Mouse (Mus musculus): Measurements from ENCODE around the gene Fam173a. TPM values are rescaled to one million over a fixed set of nuclear protein-coding genes. Genes with fewer than 3 reads are reported as not detected.
"Not testable (repeated sequence)": the region's sequence is repeated elsewhere in the genome, so short reads cannot be mapped to it uniquely, and the experiment has no call there.

The Fam173a gene
- total RNA-seq, 2 experiments from 2014 or later = 80.2 to 80.3 TPM

- DNase-seq (ENCODE audit: low spot score in 2 of 2) = no peak
Observed at GRCm38 (mm10) chr17:25765886-25766285, 26.8 kb downstream of the Fam173a start.

DNA sequence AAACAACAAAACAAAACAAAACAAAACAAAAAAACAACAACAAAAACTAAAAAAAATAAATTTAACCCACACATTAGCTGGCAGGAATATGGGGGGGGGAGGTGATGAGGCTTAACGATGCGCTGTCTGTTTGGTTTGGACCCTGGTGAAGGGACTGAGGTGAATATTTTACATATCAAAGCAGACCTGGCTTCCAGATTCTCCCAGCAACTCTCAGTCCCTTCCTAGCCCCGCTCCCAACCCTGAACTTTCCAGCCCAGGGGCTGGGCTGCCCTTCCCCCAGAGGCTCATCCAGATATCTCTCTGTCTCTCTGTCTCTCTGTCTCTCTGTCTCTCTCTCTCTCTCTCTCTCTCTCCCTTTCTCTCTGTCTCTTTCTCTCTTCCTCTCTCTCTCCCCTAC, 30.1 kb downstream of the Fam173a start:
- DNase-seq (ENCODE audit: low spot score in 2 of 2) = no peak

GRCm38 (mm10) chr17:25761561-25761970, 31.1 kb downstream of the Fam173a start:
- DNase-seq (ENCODE audit: low spot score in 2 of 2) = peak; percentile 41 to 72

GRCm38 (mm10) chr17:25760148-25760547, 32.6 kb downstream of the Fam173a start:
- no peak for DNase-seq (ENCODE audit: low spot score in 2 of 2)

GRCm38 (mm10) chr17:25757691-25758090, 35.0 kb downstream of the Fam173a start:
- no peak for DNase-seq (ENCODE audit: low spot score in 2 of 2)

DNA sequence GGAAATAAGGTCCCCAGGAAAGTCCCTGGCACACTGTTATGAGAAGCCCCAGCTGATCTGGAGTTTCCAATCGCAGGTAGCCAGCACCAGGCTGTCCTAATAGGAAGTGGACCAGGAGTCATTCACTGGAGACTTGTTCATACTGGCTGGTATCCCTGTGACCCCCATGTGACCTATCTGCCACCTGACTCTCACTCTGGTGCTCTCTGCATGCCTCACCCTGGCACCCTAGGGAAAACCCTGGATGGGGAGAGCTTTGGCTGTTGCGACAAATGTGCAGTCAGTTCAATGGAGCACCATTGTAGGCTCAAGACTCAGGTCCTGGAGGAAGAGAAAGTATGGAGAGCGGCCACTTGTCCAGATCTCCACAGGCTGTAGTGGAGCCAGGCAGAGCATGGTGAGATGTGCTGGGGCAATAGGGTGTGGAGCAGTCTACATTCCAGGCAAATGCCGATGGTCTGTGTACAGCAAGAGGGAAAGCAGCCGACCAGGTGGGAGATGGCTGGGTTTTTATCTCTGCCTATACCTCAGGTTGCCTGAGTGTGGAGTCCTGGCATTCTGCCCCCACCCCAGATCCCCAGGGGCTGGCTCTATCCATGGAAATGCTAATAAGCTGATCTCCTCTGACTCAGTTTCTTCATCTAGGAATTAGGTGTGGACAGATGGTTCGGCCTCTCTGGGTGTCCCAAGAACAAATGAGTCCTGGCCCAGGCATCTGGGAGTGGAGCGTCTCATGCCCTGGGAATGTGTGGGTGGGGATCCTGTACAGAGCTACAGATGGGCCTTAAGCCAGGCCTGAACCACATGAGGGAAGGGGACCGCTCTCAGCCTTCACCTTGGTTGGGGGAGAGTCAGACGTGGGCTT, 36.1 kb downstream of the Fam173a start:
- DNase-seq (ENCODE audit: low spot score in 2 of 2) = no peak

DNA sequence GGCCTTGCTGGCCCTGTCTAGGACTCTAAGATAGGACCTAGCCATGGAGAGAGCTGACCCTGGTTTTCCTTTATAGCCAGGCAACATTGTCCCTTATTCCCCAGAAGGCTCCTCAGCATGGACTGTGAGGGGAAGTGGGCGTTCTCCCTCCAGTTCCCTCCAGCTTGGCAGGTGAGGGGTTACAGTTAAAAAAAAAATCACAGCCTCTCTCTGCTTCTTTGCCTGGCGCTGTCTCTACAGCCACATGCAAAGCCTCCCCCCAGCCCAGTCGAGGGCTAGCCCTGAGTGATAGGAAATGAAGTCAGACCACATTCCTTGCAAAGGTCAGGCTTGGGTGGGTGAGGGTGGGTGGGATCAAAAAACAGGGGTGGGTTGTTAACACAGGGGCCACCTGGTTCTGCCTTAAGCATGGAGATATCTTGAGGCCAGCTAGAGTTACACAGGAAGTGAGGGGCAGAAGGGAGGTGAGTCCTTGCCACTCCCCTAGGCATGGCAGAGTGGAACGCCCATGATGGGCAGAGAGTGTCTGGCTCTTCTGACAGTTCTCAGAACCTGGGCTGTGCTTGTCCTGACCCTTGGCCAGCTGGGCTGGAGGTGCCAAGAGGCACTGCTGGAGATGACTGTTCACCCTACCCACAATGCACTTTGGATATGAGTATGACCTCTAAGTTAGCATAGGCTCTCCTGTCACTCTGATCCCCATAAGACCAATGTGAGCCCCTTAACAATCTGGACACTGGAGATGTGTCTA, 36.9 kb downstream of the Fam173a start:
- DNase-seq (ENCODE audit: low spot score in 2 of 2) = no peak

DNA sequence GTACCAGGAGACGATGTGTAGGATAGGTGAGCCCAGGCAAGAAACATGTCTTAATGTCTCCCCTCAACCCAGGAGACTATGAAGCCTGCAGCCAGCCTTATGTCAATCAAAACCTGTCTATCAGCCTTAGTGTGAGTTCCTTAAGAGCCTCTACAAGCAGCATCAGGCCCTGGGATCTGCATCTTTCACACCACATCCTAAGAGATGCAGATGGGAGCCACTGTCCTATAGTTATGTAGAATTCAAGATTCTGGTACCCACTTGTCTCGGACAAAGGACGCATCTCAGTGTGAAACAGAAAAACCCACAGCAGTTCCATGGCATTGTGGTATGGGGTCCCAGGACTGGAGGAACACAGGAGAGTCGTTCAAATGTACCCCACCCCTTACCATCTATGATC, 37.6 kb downstream of the Fam173a start:
- no peak for DNase-seq (ENCODE audit: low spot score in 2 of 2)

DNA sequence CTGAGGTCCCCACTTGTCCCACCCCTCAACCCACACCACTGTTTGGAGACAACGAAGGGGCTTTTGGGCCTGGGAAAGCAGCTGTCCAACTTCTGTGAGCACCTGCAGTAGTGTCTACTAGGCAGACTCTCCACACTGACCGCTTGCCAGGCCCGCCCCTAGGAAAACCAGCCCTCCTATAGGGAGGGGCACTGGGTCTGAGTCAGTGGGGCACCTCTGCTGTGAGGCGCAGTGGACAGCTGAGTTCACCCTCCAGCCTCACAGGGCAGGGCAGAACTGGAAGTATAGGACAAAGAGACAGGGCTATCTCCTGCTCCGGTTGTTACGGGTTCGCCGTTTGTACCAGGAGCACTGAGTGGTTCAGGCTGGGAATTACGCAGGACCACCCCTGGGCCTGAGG, 38.5 kb downstream of the Fam173a start, which contains the start of gene Msln:
Gene Msln (minus strand): TSS at position 138 of the 400 bp plus-strand sequence.
- DNase-seq (ENCODE audit: low spot score in 2 of 2) = no peak

DNA sequence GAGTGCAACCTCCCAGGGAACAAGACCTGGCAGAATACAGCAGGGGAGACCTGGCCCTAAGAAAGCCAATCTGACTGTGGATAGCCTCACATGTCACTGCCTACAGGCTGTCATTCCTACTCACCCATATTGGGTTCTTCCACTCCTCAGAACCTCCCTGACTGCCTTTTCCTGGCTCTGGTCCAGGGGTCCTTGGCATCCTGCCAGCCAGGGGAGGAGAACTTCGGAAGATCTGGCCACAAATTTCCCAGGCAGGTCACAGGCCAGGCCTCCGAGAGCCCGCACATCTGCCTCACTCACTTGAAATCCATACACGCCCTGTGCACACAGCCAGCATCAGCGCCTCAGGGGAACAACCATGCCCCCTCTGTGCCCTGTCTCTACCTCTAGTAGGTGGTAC, 41.3 kb downstream of the Fam173a start:
- DNase-seq (ENCODE audit: low spot score in 2 of 2) = peak in 1 of 2 experiments; percentile 35

DNA sequence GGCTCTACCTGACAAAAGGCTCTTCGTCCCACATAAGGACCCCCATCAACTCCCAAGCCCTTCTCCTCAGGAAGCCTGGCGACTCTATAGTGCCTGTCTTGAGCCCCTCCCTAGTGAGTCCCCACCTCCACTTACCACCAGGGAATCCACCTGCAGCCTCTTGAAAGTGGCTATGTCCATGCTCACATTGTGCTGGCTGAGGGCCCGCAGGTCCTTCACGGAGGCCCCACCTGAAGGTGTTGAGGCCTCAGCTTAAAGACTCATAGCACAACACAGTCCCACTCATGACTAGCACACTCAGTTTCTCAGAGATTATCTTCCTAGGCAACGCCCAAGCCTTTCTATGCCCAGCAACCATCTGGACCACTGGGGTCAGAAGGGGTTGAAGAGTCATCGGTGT, 43.4 kb downstream of the Fam173a start:
- no peak for DNase-seq (ENCODE audit: low spot score in 2 of 2)

- DNase-seq (ENCODE audit: low spot score in 2 of 2) = no peak
Observed at GRCm38 (mm10) chr17:25748238-25748637, 44.5 kb downstream of the Fam173a start.

DNA sequence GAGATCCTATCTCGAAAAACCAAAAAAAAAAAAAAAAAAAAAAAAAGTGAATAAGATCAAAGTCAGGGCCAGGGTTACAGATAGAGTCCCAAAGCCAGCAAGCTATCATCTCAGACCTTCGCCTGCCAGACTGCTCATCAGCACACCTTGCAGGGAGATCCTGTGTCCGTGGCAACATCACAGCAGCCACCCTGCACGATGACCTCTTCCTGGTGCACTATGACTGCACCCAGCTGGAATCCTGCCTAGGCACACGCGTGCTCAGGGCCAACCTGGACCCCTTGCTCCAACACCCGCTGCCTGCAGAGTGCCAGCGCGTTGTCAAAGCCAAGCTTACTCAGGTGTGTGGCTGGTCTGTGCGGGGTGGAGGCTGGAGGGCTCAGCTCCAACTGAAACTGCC, 48.4 kb downstream of the Fam173a start:
- DNase-seq (ENCODE audit: low spot score in 2 of 2) = no peak

- DNase-seq (ENCODE audit: low spot score in 2 of 2) = no peak
Observed at GRCm38 (mm10) chr17:25743831-25744230, 48.9 kb downstream of the Fam173a start.

DNA sequence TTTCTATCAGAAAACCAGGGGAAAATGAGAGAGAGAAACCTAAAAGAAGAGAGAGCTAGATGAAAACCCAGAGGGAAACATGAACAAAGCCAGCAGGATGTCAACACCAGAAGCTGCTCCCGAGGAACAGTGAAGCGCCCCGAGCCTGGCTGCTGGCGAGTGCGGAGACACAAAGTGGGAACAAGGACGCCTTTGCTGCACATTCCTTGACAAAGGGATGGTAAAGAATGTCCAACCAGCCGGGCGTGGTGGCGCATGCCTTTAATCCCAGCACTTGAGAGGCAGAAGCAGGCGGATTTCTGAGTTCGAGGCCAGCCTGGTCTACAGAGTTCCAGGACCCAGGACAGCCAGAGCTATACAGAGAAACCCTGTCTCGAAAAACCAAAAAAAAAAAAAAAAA, 51.2 kb downstream of the Fam173a start:
- DNase-seq (ENCODE audit: low spot score in 2 of 2) = not testable (repeated sequence)

Small RNA genes lying within 50 kb of the gene (microRNA-seq; reads per million reads assigned to microRNA genes)
- gene Gm25083 = 0 reads per million in 2 experiments
- gene Mir3082 = 1.6 to 3.4 reads per million in 2 experiments
- gene Mir6966 = 1.4 to 1.8 reads per million in 2 experiments

Other genes with a start within 250 kb of the Fam173a start
- 10 to 100 TPM; 78.2 to 81.1 TPM for gene Sox8, start 222.2 kb downstream of the Fam173a start, total RNA-seq (2021)
- 10 to 100 TPM; 26.2 to 27.2 TPM for gene Lmf1, start 213.8 kb downstream of the Fam173a start, total RNA-seq (2021)
- 100 to 1,000 TPM in 1 of 2 experiments, 10 to 100 TPM in 1; 78.0 to 103 TPM for gene Gng13, start 75.7 kb downstream of the Fam173a start, total RNA-seq (2021)
- 1 to 10 TPM; 3.1 to 3.3 TPM for gene Chtf18, start 65.5 kb downstream of the Fam173a start, total RNA-seq (2021)
- 10 to 100 TPM; 29.9 to 32.8 TPM for gene Rpusd1, start 65.2 kb downstream of the Fam173a start, total RNA-seq (2021)
- under 1 TPM in 1 of 2 experiments, not detected in 1; 0.12 TPM for gene Mslnl, start 56.9 kb downstream of the Fam173a start, total RNA-seq (2021)
- 1 to 10 TPM; 1.2 to 1.8 TPM for gene Msln, start 38.5 kb downstream of the Fam173a start, total RNA-seq (2021)
- gene Narfl, start 19.1 kb downstream of the Fam173a start, total RNA-seq (2021) = 10 to 100 TPM; 27.6 to 35.3 TPM
- 100 to 1,000 TPM; 125 to 128 TPM for gene Haghl, start 7.2 kb downstream of the Fam173a start, total RNA-seq (2021)
- under 1 TPM in 1 of 2 experiments, not detected in 1; 0.30 TPM for gene Ccdc78, start 6.3 kb downstream of the Fam173a start, total RNA-seq (2021)
- gene AC134908.4, start 2.8 kb upstream of the Fam173a start, total RNA-seq (2021) = not detected
- gene Metrn, start 4.2 kb upstream of the Fam173a start, total RNA-seq (2021) = 10 to 100 TPM; 82.0 to 86.9 TPM
- 100 to 1,000 TPM; 414 to 418 TPM for gene Fbxl16, start 16.2 kb upstream of the Fam173a start, total RNA-seq (2021)
- gene Wdr24, start 30.7 kb upstream of the Fam173a start, total RNA-seq (2021) = 10 to 100 TPM; 21.7 to 23.4 TPM
- gene Jmjd8, start 36.0 kb upstream of the Fam173a start, total RNA-seq (2021) = 10 to 100 TPM; 64.3 to 65.0 TPM
- 100 to 1,000 TPM; 155 to 157 TPM for gene Stub1, start 40.5 kb upstream of the Fam173a start, total RNA-seq (2021)
- 10 to 100 TPM; 84.4 to 97.5 TPM for gene Rhbdl1, start 44.4 kb upstream of the Fam173a start, total RNA-seq (2021)
- gene Gm20683, start 48.9 kb upstream of the Fam173a start, total RNA-seq (2021) = 10 to 100 TPM; 26.7 to 31.1 TPM
- 10 to 100 TPM; 95.6 to 97.8 TPM for gene Rhot2, start 52.0 kb upstream of the Fam173a start, total RNA-seq (2021)
- gene Wdr90, start 68.6 kb upstream of the Fam173a start, total RNA-seq (2021) = 10 to 100 TPM; 24.0 to 25.8 TPM
- 10 to 100 TPM; 29.2 to 39.0 TPM for gene Mcrip2, start 75.9 kb upstream of the Fam173a start, total RNA-seq (2021)
- gene Mettl26, start 82.2 kb upstream of the Fam173a start, total RNA-seq (2021) = 10 to 100 TPM; 39.3 to 44.7 TPM
- gene Wfikkn1, start 88.0 kb upstream of the Fam173a start, total RNA-seq (2021) = 1 to 10 TPM; 1.8 to 2.3 TPM
- 10 to 100 TPM; 48.6 to 52.2 TPM for gene Rab40c, start 126.8 kb upstream of the Fam173a start, total RNA-seq (2021)
- gene Pigq, start 152.0 kb upstream of the Fam173a start, total RNA-seq (2021) = 100 to 1,000 TPM; 160 to 168 TPM
- not detected for gene Nhlrc4, start 152.1 kb upstream of the Fam173a start, total RNA-seq (2021)
- under 1 TPM in 1 of 2 experiments, not detected in 1; 0.14 TPM for gene A930017K11Rik, start 159.7 kb upstream of the Fam173a start, total RNA-seq (2021)
- 10 to 100 TPM; 44.4 to 46.2 TPM for gene Capn15, start 192.9 kb upstream of the Fam173a start, total RNA-seq (2021)

Measured in layer of hippocampus, postnatal 14 days (tissue).